ENCODE assay signal across 24 mouse cellular contexts in the genomic region with DNA sequence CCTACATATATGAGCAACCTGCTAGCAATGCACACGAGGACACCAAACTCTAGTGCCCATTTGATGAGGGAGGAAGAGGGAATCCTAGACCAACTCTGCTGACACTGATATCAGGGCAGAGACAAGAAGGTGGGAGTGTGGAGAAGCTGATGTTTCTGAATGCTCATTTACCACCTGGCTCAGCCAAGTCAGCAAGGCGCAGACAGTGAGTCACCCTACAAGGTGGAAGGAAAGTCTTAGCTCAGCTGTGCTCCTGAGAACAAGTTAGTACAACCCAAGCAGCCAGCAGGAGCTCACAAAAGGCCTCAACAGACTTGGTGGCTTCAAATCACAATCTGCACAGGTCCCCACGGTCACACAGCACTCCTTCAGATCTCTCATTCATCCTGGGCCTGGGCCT. TPM values are rescaled to one million over a fixed set of nuclear protein-coding genes. Genes with fewer than 3 reads are reported as not detected.
DNase-seq lines count a peak whose midpoint lies in the region; ATAC-seq and TF ChIP-seq lines count a peak whose summit lies in the region.
"Had no signal": no experiment of that assay in that cellular context is flagged by ENCODE, and none has a peak within 500 bp of the region (broad histone marks: within the 10 kb centered on the region; RNA-seq: fewer than 3 reads in every experiment).

No protein-coding gene starts in this region.

- no peak overlapping the region for H3K4me2 ChIP-seq in stomach, postnatal 0 days (replicated peaks; ENCODE audit: low read depth)
- H3K4me2 ChIP-seq: embryonic facial prominence, embryonic 12.5 days; forebrain, embryonic 15.5 days; heart, embryonic 13.5 days; hindbrain, embryonic 15.5 days had no signal

- H3K4me3 ChIP-seq in megakaryocyte, embryonic 14.5 days (replicated peaks): peak overlapping the region; percentile 13
- no peak overlapping the region for H3K4me3 ChIP-seq in stomach, postnatal 0 days (ENCODE audit: low read depth, low read length)
- H3K4me3 ChIP-seq: embryonic facial prominence, embryonic 12.5 days; forebrain, embryonic 15.5 days; heart, embryonic 13.5 days; hindbrain, embryonic 15.5 days had no signal

- H3K36me3 ChIP-seq in megakaryocyte, embryonic 14.5 days (replicated peaks; ENCODE audit: low read length): peaks cover 23% of the 10 kb centered on the region
- no peaks in the 10 kb centered on the region for H3K36me3 ChIP-seq in stomach, postnatal 0 days (ENCODE audit: control insufficient read depth, insufficient read depth, low read length)
- H3K36me3 ChIP-seq: embryonic facial prominence, embryonic 12.5 days; hindbrain, embryonic 15.5 days had no signal

- no peaks in the 10 kb centered on the region for H3K9me3 ChIP-seq in megakaryocyte, embryonic 14.5 days
- H3K9me3 ChIP-seq in stomach, postnatal 0 days (ENCODE audit: control insufficient read depth, low read length): no peaks in the 10 kb centered on the region
- H3K9me3 ChIP-seq: embryonic facial prominence, embryonic 12.5 days; forebrain, embryonic 15.5 days; G1E; heart, embryonic 13.5 days; hindbrain, embryonic 15.5 days had no signal

- H3K27ac ChIP-seq in stomach, postnatal 0 days (replicated peaks): peak overlapping the region; percentile 58
- H3K27ac ChIP-seq: embryonic facial prominence, embryonic 12.5 days; forebrain, embryonic 15.5 days; heart, embryonic 13.5 days; hindbrain, embryonic 15.5 days had no signal

- no peak for ATAC-seq in megakaryocyte, adult 5-6 weeks (ENCODE audit: poor library complexity, severe bottlenecking)
- ATAC-seq in stomach, postnatal 0 days (ENCODE audit: low FRiP score, low TSS enrichment): no peak
- ATAC-seq: CD4-positive, CD25-positive, alpha-beta regulatory T cell, adult 4 months; forebrain, embryonic 15.5 days had no signal

- H3K4me1 ChIP-seq in megakaryocyte, embryonic 14.5 days: peaks cover 33% of the 10 kb centered on the region
- H3K4me1 ChIP-seq in stomach, postnatal 0 days (replicated peaks; ENCODE audit: control insufficient read depth, insufficient read depth): peaks cover 3% of the 10 kb centered on the region; the same call in 1 of the 2 replicates

- H3K27me3 ChIP-seq in megakaryocyte, embryonic 14.5 days (replicated peaks): no peaks in the 10 kb centered on the region
- no peaks in the 10 kb centered on the region for H3K27me3 ChIP-seq in stomach, postnatal 0 days (ENCODE audit: control insufficient read depth, insufficient read depth, low read length)
- H3K27me3 ChIP-seq: embryonic facial prominence, embryonic 12.5 days; forebrain, embryonic 15.5 days; hindbrain, embryonic 15.5 days had no signal

- no peak for TF ChIP-seq EP300 in stomach, postnatal 0 days (optimal IDR thresholded peaks at IDR 0.05)

- TF ChIP-seq CTCF in stomach, postnatal 0 days (IDR thresholded peaks at IDR 0.05; ENCODE audit: low read depth): no peak

- peak; percentile 18 for DNase-seq in 3T3-L1 (ENCODE audit: low read depth, low spot score)
- DNase-seq in brain, adult 2 months (ENCODE audit: low read depth, low spot score): peak; percentile 72
- DNase-seq in stomach, postnatal 0 days (ENCODE audit: low spot score): no peak
- DNase-seq in testis, postnatal 10 days (ENCODE audit: low spot score): no peak
- DNase-seq: adrenal gland, adult 8-10 months; B cell, adult 2 months; cerebellum, adult 11-12 months; cerebellum, adult 9-10 months; cerebellum, postnatal 25 days; gastrocnemius, postnatal 36 days; heart, adult 11 months; heart, postnatal 36 days had no signal

- no peak overlapping the region for H3K9ac ChIP-seq in stomach, postnatal 0 days (ENCODE audit: low read length)
- H3K9ac ChIP-seq: embryonic facial prominence, embryonic 12.5 days; forebrain, embryonic 15.5 days; heart, embryonic 13.5 days; hindbrain, embryonic 15.5 days had no signal

- 72% methylated on average over 3 of the region's 3 CpGs for WGBS in stomach, postnatal 0 days

RNA-seq across cellular contexts. Expression of gene Qsox2, which starts 6.0 kb away (rescaled TPM):
- polyA plus RNA-seq in megakaryocyte, embryonic 14.5 days (2012; ENCODE audit: insufficient read depth, low replicate concordance): 3.5 and 9.1 TPM in 2 replicates
- total RNA-seq in megakaryocyte, adult 5-6 weeks (2015): 3.5 and 4.7 TPM in 2 replicates
- 1.9 and 2.5 TPM in 2 replicates for total RNA-seq in megakaryocyte, adult 5-6 weeks (2017)
- polyA plus RNA-seq in stomach, postnatal 0 days (2015; fragmentation: Nextera tagmentation; extraction: Ambion mirVana): 10.7 and 11.2 TPM in 2 replicates

RNA-seq across cellular contexts. Expression of gene Lhx3, which starts 23.3 kb away (rescaled TPM):
- not detected in 2 replicates for polyA plus RNA-seq in megakaryocyte, embryonic 14.5 days (2012; ENCODE audit: insufficient read depth, low replicate concordance)
- not detected in 2 replicates for total RNA-seq in megakaryocyte, adult 5-6 weeks (2015)
- total RNA-seq in megakaryocyte, adult 5-6 weeks (2017): not detected in 2 replicates
- not detected in 2 replicates for polyA plus RNA-seq in stomach, postnatal 0 days (2015; fragmentation: Nextera tagmentation; extraction: Ambion mirVana)
- total RNA-seq: G1E; gastrocnemius, adult 8-10 months; gastrocnemius, postnatal 36 days; heart, postnatal 36 days had no signal
- polyA plus RNA-seq: CD4-positive, CD25-positive, alpha-beta regulatory T cell, adult 4 months; cortical plate, adult 2 months; forebrain, embryonic 11.5 days; G1E; heart, postnatal 0 days had no signal

Comparison
In these comparisons a context has a peak if more than half of its experiments do, and no peak if none do; other contexts are left out.
1. DNase-seq: peak in 3T3-L1 (single experiment) and brain, adult 2 months (single experiment); none in stomach, postnatal 0 days (single experiment) and testis, postnatal 10 days (single experiment).